Mouse (Mus musculus) CD4-positive helper T cell, adult 2 months (primary cell): ENCODE data around the gene Scaper.

Experiments
- DNase-seq: peaks from one replicate; pipeline ENCODE4 v3.0.0-alpha.2; 2012; ENCODE audit warnings: low read depth, missing footprints, low spot score

Gene Scaper

DNA sequence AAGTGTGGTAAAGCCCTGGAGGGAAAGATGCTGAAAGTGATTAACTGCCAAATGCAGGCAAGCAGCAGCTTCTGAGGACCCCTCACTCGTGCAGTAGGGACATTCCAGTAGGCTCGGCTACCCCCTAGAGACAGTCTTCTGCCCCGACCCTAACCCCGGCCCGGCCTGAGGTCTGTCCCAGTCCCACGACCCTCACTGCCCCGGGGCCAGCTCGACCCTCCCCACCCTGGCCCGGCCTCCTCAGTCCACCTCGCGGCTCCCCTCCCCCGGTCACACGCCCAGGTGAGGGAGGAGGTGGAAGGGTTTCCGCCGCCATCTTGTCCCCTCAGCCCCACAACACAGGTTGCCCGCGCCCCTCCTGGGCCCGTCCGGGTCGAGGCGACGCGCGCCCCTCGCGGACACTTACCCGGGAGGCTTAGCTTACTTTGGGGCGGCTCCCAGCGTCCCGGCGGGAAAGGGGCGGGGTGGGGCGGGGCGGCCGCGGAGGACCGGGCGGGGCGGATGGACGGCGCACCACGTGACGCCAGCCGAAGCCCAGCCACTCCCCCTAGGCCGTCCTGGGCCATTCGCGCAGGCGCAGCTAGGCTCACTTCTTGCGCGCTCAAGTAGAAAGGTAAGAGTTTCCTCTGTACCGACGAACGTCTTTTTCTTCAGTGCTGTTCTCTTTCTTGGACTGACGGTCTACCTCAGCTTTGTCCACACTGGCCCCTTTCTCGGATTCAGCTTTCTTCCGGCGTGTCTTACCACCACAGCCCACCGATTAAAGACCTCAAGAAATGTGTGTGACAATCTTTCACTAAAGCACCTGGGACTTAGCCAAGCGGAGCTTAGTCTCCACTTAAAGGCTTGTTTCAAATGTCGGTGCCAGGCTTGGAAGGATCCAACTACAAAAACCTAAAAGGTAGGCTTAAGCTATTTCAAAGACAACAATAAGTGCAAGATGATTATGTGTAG is at the start of gene Scaper:
Scaper (minus strand) TSS at position 456 of the 954 bp plus-strand sequence.
- DNase-seq, result peak; percentile 94

DNA sequence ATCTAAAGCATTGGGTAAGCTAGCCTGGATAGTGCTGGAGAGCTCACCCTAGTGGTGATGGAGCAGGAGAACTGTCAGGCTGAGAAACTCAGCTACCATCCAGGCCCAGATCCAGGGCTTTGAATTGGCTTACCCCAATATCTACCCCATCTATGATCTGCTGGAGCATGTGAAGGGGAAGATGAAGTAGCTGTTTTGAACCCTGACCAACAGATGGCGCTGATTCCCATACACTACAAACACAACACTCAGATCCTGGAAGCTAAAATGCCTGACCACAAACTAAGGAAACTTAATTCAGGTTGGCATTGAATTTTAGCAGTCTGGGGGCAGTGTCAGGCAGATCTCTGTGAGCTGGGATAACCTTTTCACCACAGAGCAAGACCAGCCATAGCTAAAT is 8.9 kb upstream of the Scaper start:
- peak; percentile 54 for DNase-seq

DNA sequence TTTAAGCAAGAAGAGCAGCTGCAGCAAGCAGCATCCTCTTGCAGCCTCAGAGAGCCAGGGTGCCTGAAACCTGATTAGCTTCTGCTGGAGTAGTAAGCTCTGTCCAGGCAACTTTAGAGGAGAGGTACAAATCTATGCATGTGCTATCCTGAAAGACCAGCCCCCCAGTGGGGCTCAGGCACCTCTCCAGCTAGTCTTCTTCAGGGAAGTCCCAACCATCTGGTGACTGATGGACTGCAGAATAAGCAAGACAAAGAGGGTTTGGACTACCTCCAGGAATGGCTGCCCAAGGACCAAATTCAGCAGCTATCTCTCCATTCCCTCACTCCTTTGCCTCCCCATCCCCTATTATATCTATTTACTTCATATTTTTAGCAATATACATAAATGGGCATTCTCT is 3.4 kb upstream of the Scaper start:
- no peak for DNase-seq

DNA sequence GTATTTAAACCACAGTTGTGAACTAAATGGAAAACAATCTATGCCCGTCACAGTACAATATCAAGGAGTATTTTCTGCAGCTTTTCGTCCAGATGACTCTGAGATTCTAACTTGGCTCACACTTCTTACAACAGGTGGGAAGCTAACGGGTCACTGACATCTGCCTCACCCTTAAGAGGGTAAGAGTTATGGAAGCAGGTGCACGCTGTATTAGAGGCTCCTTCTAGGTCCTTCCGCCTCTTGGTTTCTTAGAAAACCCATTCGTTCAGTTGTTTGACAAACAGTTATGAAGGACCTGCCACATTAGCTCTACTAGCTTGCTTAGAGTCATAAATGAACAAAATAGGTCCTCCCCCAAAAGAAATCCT is 683 bp upstream of the Scaper start:
- no peak for DNase-seq

DNA sequence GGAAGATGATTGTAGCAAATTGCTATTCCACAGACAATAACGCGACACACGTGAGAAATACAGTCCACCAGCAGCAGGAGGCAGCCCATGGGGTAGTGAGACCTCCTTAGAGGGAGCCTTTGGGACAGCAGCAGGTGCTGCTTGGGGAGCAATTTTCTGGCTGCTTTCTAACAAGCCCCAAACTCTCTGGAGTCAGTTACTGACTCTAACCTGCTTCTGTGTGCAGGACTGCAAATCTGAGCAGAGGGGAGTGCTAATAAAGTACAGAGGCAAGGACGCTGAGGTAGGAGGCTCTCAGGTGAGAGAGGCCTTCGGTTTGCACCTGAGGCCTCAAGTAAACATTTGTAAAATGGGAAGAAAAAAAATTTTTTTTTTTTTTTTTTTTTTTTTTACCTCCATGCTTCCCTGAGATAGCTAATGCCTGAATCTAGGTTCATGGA is 675 bp downstream of the Scaper start:
- DNase-seq, result peak; percentile 24

DNA sequence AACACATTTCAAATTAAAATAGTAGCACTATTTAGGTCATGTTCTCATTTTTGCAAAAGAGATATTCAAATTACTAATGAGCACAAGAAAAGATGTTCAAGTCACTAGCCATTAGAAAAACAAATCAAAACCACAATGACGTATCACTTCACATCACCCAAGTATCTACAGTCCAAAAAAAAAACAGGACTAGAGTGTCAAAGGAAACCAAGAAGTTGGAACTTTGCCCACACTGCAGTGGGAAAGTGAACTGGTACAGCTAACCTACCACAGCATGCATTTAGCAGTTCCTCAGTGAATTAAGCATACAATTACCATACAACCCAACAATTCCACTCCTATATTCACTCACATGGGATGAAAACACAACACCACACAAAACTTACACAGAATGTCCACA is 5.4 kb downstream of the Scaper start:
- peak; percentile 13 for DNase-seq

DNA sequence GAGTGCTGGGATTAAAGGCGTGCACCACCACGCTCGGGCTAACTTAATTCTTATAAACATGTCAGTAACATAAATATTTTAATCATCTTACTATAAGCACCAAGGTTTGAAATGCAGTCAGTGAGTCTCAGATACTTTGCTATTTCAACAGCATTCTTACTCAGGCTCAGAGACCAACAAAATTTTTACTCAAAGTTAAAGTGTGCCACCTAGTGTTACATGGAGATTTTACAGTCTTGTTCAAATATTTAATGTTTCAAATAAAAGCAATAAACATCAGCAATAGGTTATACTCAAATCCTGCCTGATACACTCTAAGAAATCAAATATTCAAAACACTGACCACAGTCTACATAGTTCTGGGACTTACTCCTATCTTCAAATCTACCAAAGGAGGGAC is 19.3 kb downstream of the Scaper start:
- DNase-seq, result peak; percentile 35

DNA sequence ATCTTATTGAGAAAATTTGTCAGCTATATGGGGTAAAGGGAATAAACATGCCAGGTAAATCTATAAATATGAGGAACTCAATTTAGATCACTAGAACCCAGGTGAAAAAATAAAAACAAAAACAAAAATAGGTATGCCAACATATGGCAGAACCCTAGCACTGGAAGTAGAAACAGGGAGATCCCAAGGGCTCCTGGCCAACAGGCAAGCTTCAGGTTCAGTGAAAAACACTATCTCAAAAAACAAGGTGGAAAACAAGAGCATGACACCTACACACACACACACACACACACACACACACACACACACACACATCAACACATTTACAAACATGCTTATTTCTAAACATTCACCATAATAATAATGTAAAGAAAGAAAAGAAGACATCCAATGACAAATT is 21.2 kb downstream of the Scaper start:
- no peak for DNase-seq

DNA sequence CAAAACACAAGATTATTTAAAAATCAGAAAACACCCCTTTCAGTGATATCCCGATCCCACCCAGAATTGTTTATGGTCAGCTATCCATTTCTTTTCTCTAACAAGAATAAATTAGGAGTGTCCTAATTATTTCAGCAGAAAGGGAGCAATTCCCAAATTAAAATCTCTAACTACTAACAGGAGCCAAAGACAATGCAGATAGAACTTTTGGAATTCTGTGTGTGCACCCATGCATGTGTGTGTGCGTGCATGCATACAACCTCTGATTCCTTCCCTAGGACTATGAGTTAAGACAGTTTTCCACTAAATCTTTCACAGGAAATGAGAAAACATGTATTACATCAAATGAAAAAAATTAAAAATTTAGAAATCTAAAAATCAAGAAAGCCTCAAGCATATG is 26.4 kb downstream of the Scaper start:
- DNase-seq, result no peak

DNA sequence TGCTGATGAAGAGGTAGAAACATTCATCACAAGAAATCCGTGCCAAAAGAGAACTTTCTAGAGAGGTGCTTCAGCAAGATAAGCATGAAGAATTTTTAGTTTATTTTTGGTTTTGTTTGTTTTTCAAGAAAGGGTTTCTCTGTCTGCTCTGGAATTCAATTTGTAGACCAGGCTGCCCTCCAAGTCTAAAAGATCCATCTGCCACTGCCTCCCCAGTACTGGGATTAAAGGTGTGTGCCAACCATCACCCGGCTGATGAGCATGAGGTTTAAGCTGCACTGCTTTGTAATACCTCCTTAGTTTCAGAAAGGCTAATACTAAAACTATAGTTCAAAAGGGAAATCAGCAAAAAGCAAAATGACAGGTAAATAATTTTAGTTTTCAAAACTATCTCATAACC is 35.0 kb downstream of the Scaper start:
- no peak for DNase-seq

DNA sequence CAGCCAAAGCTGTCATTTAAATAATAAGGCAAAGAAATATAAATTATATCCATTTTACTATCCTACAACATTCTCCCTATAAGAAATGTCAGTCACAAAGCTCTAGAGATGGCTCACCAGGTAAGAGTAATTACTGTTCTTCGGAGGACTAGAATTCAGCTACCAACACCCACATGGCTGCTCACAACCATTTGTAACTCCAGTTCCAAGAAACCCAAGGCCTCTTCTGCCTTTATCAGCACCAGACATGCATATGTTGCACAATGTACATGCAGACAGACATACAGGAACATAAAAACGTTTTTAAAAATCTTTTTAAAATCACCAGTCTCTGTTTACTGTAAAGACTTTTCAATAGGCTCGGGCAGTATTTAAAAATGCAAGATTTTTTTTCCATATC is 36.3 kb downstream of the Scaper start:
- DNase-seq, result no peak

DNA sequence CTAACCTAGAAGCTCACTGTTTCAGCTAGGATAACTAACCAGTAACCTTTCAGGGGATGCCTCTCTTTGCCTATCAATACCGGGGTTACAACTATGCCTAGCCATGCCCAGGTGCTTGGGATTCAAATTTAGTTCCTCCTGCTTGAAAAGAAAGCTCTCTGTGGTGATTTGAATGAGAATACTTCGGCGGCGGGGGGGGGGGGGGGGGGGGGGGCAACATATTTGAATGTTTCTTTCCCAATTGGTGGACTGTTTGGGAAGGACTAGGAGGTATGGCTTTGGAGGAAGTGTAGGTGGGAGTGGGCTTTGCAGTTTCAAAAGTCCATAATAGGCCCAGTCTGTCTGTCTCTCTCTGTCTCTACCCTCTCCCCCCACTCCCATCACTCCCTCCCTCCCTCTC is 37.4 kb downstream of the Scaper start:
- no peak for DNase-seq

DNA sequence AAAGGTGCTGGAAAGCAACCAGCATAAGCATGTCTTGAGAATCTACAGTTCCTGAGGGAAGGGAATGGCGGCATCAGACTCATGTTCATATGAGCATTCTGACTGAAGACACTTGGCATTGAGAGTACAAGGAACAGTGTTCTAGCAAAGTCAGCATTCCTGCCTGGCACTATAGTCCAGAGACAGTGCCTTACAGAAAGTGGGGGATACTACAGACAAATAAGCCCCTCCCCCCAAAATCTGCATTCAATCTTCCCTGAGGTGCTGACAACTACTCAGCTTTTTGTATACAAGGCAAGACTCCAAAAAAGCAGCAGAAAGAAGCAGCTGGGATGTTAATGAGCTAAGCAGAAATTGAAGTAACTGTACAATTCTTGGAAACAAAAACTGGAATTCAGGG is 59.9 kb downstream of the Scaper start:
- no peak for DNase-seq

DNA sequence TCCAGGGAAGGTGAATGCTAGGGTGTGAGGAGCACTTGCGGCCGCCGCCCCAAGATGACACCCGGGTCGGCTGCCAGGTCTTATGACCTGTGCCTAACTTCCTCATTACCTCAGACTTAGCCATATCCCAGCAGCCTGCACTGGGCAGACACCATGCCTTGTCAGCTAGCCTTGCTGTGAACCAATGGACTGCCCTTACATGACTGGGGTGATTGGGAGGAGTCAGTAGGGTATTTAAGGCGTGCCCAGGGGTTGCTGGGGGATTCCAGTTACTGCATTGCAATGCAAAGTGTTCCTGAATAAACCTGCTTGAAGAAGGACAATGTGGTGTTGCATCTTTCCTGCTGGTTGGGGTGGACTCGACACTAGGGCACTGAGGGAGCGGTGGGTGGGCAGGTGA is 148.5 kb downstream of the Scaper start:
- DNase-seq, result no peak

DNA sequence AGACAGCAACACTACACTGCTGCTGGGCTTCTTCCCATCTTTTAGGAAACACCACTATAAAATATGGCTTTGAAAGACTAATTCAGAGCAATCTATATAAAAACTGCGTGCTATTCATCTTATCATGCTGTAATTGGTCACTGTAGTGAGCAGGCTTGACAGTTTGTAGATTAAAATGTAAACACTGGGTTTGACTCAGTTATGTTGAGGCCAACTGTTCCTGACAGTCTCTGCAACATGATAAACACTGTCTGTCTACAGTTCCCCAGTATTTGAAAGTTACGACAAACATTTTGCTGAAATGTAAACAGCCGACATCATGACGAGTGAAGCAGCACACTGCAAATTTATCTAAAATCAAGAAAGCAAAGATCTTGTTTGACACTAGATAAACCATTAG is 225.9 kb downstream of the Scaper start:
- DNase-seq, result no peak

DNA sequence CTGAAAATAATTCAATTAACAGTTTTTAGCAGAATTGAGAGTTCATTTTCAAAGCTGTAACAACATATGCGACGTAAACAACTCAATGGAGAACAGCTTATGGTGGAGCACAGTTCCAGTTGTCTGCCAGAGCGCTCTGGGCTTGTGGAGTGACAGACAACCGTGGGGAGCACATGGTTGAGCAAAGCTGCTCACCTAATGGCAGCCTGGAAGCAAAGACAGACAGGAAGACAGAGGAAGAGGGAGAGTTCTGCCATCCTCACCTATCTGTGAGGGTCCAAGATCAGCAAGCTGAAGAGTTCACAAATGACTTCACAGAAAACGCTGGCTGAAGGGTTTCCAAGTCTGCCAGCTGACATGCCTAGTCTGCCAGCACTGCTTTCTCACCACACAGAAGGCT is 227.4 kb downstream of the Scaper start:
- DNase-seq, result no peak

DNA sequence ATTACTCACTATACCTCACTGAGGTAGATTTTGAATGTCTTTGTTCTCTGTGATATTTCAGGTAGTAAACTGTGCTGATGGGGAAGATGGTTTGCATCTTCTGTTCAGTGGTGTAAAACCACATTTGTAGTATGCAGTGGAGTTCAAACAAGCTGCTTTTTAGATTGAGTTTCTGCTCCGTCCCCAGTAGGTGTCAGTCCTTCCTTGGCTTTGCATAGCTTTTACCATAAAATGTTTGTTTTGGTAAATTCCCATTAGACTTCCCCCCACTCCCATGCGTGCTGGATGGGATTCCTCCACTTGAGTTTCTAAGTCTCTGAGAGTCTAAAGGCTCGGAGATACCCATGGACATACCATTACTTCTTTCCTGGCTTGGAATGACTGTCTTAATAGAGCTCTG is 231.3 kb downstream of the Scaper start:
- no peak for DNase-seq

DNA sequence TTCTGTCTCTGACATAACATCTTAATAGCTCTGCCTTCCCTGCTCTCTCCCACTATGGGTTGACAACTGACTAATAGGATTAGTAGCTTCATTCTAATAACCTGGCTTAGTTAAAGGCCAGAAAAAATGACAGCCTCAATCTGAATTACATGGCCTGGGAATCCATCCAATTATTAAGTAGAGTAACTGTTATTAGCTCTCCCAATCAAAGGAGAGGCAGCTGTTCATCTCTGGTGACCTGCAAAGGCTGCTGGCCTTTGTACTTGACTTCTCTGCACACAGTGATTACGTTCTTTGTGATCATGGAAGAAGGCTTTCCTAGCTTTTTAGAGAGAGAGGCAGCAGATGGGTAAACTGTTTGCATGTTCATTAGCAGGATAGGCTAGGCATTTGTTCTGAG is 242.6 kb downstream of the Scaper start:
- DNase-seq, result no peak

DNA sequence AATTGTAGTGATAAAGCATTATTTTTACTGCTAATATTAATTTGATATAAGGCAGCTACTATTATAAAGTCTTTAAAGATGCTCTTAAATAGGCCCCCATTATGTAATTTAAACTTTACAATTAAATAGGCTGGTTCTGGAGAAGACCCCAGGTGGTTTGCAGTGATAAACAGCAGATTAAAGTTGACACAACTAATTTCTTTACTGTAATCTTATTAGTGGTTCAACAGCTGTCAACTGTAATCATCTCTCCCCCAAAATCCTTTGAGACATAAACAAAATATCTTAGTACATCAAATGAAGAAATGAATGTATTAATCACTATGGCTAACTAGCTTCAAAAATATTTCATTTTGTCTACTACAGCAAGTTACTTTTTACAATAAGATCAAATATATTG is 260.8 kb downstream of the Scaper start:
- DNase-seq, result no peak

DNA sequence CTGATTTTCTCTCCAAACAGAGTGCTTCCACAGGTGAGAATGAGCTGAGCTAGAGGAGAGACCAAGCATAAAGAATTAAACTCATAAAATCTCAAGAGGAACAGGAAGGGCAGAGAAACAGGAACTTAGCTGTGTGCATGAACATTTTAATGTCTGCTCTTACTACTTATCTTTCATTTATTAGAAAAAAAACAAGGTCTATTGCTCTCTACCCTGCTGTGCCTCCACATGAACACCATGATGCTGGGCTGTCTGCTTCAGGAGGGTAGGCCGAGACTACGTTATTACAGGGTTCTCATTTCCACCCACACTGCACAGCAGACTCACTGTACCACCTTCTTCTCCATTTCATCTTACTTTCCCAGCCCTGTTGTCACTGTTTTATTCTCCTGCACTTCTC is 291.5 kb downstream of the Scaper start:
- DNase-seq, result no peak

DNA sequence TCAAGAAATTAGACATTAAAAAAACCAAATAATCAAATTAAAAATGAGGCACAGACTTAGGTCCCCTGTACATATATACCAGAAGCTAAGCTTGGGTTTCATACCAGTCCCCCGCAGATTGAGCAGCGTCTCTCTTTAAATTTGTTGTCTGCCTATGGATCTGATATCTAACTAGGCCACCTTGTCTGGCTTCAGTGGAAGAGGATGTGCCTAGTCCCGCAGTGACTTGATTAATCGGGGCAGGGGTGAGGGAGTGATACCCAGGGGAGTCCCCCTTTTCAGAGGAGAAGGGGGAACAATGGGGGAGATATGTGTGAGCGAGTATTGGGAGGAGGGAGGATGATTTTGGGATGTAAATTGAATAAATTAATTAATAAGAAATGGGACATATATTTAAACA is 310.9 kb downstream of the Scaper start:
- DNase-seq, result no peak

DNA sequence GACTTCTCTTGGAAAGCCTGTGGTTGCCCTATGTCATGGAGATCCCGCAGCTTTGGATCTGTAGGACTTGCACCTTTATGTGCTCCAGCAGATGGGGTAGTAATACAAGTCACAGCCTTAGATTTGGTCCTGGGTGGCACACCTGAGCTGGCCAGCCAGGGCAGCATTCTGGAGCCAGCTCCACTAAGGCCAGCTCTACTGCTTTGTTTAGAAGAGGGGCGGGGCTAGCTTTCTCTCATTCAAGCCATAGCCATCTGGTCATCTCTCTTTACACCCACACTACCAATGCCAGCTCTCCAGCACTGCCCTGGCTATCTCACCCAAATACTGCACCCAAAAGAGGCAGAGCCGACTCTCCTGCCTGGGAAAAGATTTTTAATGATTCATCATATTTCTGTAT is 323.2 kb downstream of the Scaper start:
- DNase-seq, result no peak

DNA sequence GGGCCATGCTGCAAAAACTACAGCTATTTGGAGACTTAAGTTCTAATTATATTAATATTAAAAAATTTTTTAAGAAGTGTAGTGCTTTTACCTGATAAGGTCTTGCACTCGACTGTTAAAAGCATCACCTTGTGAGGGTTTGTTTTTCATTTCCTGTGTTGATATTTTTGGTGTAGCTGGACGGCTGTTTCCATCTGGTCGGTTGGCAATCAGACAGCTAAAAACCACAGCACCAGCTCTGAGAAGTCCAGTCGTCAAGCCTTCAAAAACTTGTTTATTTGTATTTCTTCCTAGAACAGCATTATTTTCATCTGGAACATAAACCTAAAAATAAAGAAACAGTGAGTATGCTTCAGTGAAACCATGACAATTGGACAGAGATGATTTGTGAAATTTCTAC is 328.2 kb downstream of the Scaper start:
- no peak for DNase-seq
